Mouse (Mus musculus) midbrain, embryonic 14.5 days (tissue): ENCODE measurements around the gene Tulp3. TPM values are rescaled to one million over a fixed set of nuclear protein-coding genes. Genes with fewer than 3 reads are reported as not detected.

ENCODE experiments used
- ATAC-seq: fragments of 200-750 bp; cut with Nextera tagmentation; 2 replicates; pipeline ENCODE4 v1.8.0; 2017; ENCODE audit warnings: moderate number of reproducible peaks, moderate library complexity; ENCODE audit not compliant: low FRiP score, low TSS enrichment
- DNase-seq: peaks from one replicate; pipeline ENCODE4 v3.0.0-alpha.2; 2015
- H3K27ac ChIP-seq: fragments of 300-500 bp; sonication (generic); replicated peaks from 2 replicates; pipeline ENCODE4 v1.5.1; 2014; ENCODE audit warnings: mild to moderate bottlenecking, low read depth, low read length, moderate library complexity
- H3K27me3 ChIP-seq: fragments of 300-500 bp; sonication (generic); 2 replicates; pipeline ENCODE4 v1.6.1; 2014; ENCODE audit warnings: low read length, control low read depth, mixed read lengths; ENCODE audit not compliant: control insufficient read depth, insufficient read depth
- H3K36me3 ChIP-seq: fragments of 300-500 bp; sonication (generic); 2 replicates; pipeline ENCODE4 v1.6.1; 2014; ENCODE audit warnings: low read length, control low read depth; ENCODE audit not compliant: control insufficient read depth, insufficient read depth
- H3K4me1 ChIP-seq: fragments of 300-500 bp; sonication (generic); 2 replicates; pipeline ENCODE4 v1.6.1; 2014; ENCODE audit warnings: mild to moderate bottlenecking, antibody characterized with exemption, low read length, control low read depth; ENCODE audit not compliant: control insufficient read depth, insufficient read depth
- H3K4me2 ChIP-seq: fragments of 300-500 bp; sonication (generic); 2 replicates; pipeline ENCODE4 v1.6.1; 2014; ENCODE audit warnings: mild to moderate bottlenecking, low read length, moderate library complexity
- H3K4me3 ChIP-seq: fragments of 300-500 bp; sonication (generic); replicated peaks from 2 replicates; pipeline ENCODE4 v1.5.1; 2014; ENCODE audit warnings: low read depth, low read length
- H3K9ac ChIP-seq: fragments of 300-500 bp; sonication (generic); replicated peaks from 2 replicates; pipeline ENCODE4 v1.6.1; 2014; ENCODE audit warnings: mild to moderate bottlenecking, low read length, moderate library complexity
- H3K9me3 ChIP-seq: fragments of 300-500 bp; sonication (generic); 2 replicates; pipeline ENCODE4 v1.6.1; 2016; ENCODE audit warnings: low read length, control low read depth, mixed read lengths; ENCODE audit not compliant: control insufficient read depth
- whole genome bisulfite sequencing: fragments of 180-500 bp; shearing (Covaris S2); extraction: QIAGEN DNeasy Blood & Tissue Kit; methylation state at CpG from one replicate; pipeline ENCODE4 v1.1.7; 2014; 5-methylcytosine and 5-hydroxymethylcytosine counted together
- polyA plus RNA-seq: library from polyadenylated mRNA; unstranded; fragments of >200 nt; fragmentation: Nextera tagmentation; extraction: Ambion mirVana; gene quantifications from 2 replicates; pipeline ENCODE4 v1.2.1, GENCODE M21; 2014

Gene Tulp3
- 11.5 and 13.8 TPM in 2 replicates for polyA plus RNA-seq

- under 1% methylated on average over 41 of the region's 42 CpGs for WGBS
- peaks cover 13% of the 10 kb centered on the region for H3K4me1 ChIP-seq
These were observed at the start of gene Tulp3 for GRCm38 (mm10) chr6:128355726-128356416. Gene Tulp3 (minus strand): TSS chr6:128355851.

GRCm38 (mm10) chr6:128404708-128405107 lies 49.1 kb upstream of the Tulp3 start:
- Histone ChIP-seq H3K9ac (no peak overlapping the region), H3K27ac (no peak overlapping the region), H3K4me1 (no peaks in the 10 kb centered on the region), H3K27me3 (no peaks in the 10 kb centered on the region), H3K9me3 (no peaks in the 10 kb centered on the region), H3K4me3 (no peak overlapping the region), H3K4me2 (no peak overlapping the region), H3K36me3 (peaks cover 37% of the 10 kb centered on the region)
- ATAC-seq (no peak), DNase-seq (peak; percentile 23)
- 62% methylated on average over 5 of the region's 5 CpGs for WGBS

More at GRCm38 (mm10) chr6:128355726-128356416, at the start of gene Tulp3:
- ATAC-seq (peak; percentile 99), DNase-seq (peak; percentile 98)
- Histone ChIP-seq H3K9me3 (no peaks in the 10 kb centered on the region), H3K27me3 (no peaks in the 10 kb centered on the region), H3K4me3 (peak within 1 kb of the TSS; percentile 76), H3K9ac (peak within 1 kb of the TSS; percentile 86), H3K4me2 (peak within 1 kb of the TSS; percentile 70), H3K27ac (peak within 1 kb of the TSS; percentile 85), H3K36me3 (peaks cover 17% of the 10 kb centered on the region)

GRCm38 (mm10) chr6:128399421-128400185 lies 44.0 kb upstream of the Tulp3 start:
- H3K27me3 ChIP-seq = no peaks in the 10 kb centered on the region
- peak overlapping the region; percentile 42 for H3K9ac ChIP-seq
- peak; percentile 85 for ATAC-seq
- H3K9me3 ChIP-seq = no peaks in the 10 kb centered on the region
- H3K36me3 ChIP-seq = no peaks in the 10 kb centered on the region
- DNase-seq = peak; percentile 75
- H3K27ac ChIP-seq = peak overlapping the region; percentile 79
- peak overlapping the region; percentile 47 for H3K4me2 ChIP-seq
- WGBS = 34% methylated on average over 21 of the region's 21 CpGs
- no peaks in the 10 kb centered on the region for H3K4me1 ChIP-seq
- H3K4me3 ChIP-seq = peak overlapping the region; percentile 24

GRCm38 (mm10) chr6:128398996-128399395 lies 43.3 kb upstream of the Tulp3 start, which contains the start of gene Nrip2:
Gene Nrip2 (plus strand): TSS chr6:128399296.
- Histone ChIP-seq H3K4me1 (no peaks in the 10 kb centered on the region), H3K27me3 (no peaks in the 10 kb centered on the region), H3K27ac (peak within 1 kb of the TSS; percentile 79), H3K4me3 (peak within 1 kb of the TSS; percentile 24), H3K36me3 (no peaks in the 10 kb centered on the region), H3K4me2 (peak within 1 kb of the TSS; percentile 47), H3K9me3 (no peaks in the 10 kb centered on the region), H3K9ac (peak within 1 kb of the TSS; percentile 42)
- WGBS = 72% methylated on average over 3 of the region's 3 CpGs
- ATAC-seq = no peak
- DNase-seq = no peak

- H3K4me2 ChIP-seq = no peak overlapping the region
- ATAC-seq (no peak), DNase-seq (no peak)
- H3K4me1 ChIP-seq = no peaks in the 10 kb centered on the region
- no peaks in the 10 kb centered on the region for H3K36me3 ChIP-seq
- no peak overlapping the region for H3K27ac ChIP-seq
- 80% methylated on average over 7 of the region's 7 CpGs for WGBS
- H3K4me3 ChIP-seq = no peak overlapping the region
- H3K9me3 ChIP-seq = no peaks in the 10 kb centered on the region
- no peak overlapping the region for H3K9ac ChIP-seq
- H3K27me3 ChIP-seq = no peaks in the 10 kb centered on the region
These were observed 42.1 kb upstream of the Tulp3 start for GRCm38 (mm10) chr6:128397574-128398261.

- 63% methylated on average over 1 of the region's 1 CpGs for WGBS
- Histone ChIP-seq H3K9me3 (no peaks in the 10 kb centered on the region), H3K4me2 (no peak overlapping the region), H3K4me1 (no peaks in the 10 kb centered on the region), H3K9ac (no peak overlapping the region), H3K27ac (no peak overlapping the region), H3K4me3 (no peak overlapping the region), H3K36me3 (no peaks in the 10 kb centered on the region), H3K27me3 (no peaks in the 10 kb centered on the region)
- DNase-seq (no peak), ATAC-seq (no peak)
These were observed 35.0 kb upstream of the Tulp3 start for GRCm38 (mm10) chr6:128390683-128391082.

- no peaks in the 10 kb centered on the region for H3K36me3 ChIP-seq
- DNase-seq (no peak), ATAC-seq (no peak)
- no peak overlapping the region for H3K9ac ChIP-seq
- no peak overlapping the region for H3K27ac ChIP-seq
- no peaks in the 10 kb centered on the region for H3K27me3 ChIP-seq
- H3K4me2 ChIP-seq = no peak overlapping the region
- WGBS = 100% methylated on average over 1 of the region's 1 CpGs
- H3K4me3 ChIP-seq = no peak overlapping the region
- H3K9me3 ChIP-seq = no peaks in the 10 kb centered on the region
- no peaks in the 10 kb centered on the region for H3K4me1 ChIP-seq
These were observed 33.5 kb upstream of the Tulp3 start for GRCm38 (mm10) chr6:128389185-128389584.

GRCm38 (mm10) chr6:128385026-128385425 lies 29.4 kb upstream of the Tulp3 start:
- 85% methylated on average over 1 of the region's 1 CpGs for WGBS
- Histone ChIP-seq H3K9me3 (no peaks in the 10 kb centered on the region), H3K4me3 (no peak overlapping the region), H3K4me1 (no peaks in the 10 kb centered on the region), H3K27me3 (no peaks in the 10 kb centered on the region), H3K9ac (no peak overlapping the region), H3K4me2 (no peak overlapping the region), H3K27ac (no peak overlapping the region), H3K36me3 (no peaks in the 10 kb centered on the region)
- ATAC-seq (no peak), DNase-seq (no peak)
